Mouse (Mus musculus): ENCODE results near the gene Tnfrsf8. TPM values are rescaled to one million over a fixed set of nuclear protein-coding genes. Genes with fewer than 3 reads are reported as not detected.

The Tnfrsf8 gene
- polyA plus RNA-seq, 1 experiment from 2014 or later: 0.07 TPM

- ATAC-seq (peak; percentile 85), DNase-seq (peak; percentile 78)
- TF ChIP-seq EP300 (IDR thresholded peaks at IDR 0.05; ENCODE audit: low read depth) (no peak), CTCF (IDR thresholded peaks at IDR 0.05; ENCODE audit: low read depth) (peak; percentile 89)
These were observed 28.4 kb downstream of the Tnfrsf8 start for GRCm38 (mm10) chr4:145286369-145287120.

DNA sequence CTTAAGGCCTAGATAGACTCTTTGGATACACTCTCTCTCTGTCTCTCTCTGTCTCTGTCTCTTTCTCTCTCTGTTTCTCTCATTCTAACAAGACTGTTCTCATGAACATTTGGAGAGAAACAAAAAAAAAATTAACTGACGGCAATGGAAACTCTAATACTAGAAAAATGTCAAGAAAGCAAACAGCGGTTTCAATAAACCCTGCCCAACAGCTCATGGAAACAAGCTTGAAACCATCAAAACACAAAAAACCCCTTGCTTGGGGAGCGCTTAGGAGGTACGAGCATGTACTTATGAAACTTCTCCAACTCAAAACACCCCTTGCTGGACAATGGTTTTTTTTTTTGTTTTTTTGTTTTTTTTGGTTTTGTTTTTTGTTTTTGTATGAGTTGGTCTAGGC, 30.3 kb downstream of the Tnfrsf8 start:
- TF ChIP-seq CTCF (IDR thresholded peaks at IDR 0.05; ENCODE audit: low read depth) (no peak), EP300 (IDR thresholded peaks at IDR 0.05; ENCODE audit: low read depth) (no peak)
- Histone ChIP-seq H3K9ac (replicated peaks) (no peak overlapping the region), H3K36me3 (replicated peaks; ENCODE audit: insufficient read depth, low read length) (no peaks in the 10 kb centered on the region), H3K4me2 (ENCODE audit: low read depth, low read length) (no peak overlapping the region), H3K27me3 (ENCODE audit: insufficient read depth, low read length) (no peaks in the 10 kb centered on the region), H3K4me3 (ENCODE audit: low read depth, low read length) (no peak overlapping the region), H3K9me3 (ENCODE audit: low read length) (no peaks in the 10 kb centered on the region), H3K4me1 (ENCODE audit: insufficient read depth) (no peaks in the 10 kb centered on the region), H3K27ac (ENCODE audit: low read depth) (no peak overlapping the region)
- DNase-seq (no peak), ATAC-seq (no peak)
- WGBS (ENCODE audit: insufficient replicate concordance): 83% methylated on average over 4 of the region's 4 CpGs

More at GRCm38 (mm10) chr4:145286369-145287120, 28.4 kb downstream of the Tnfrsf8 start:
- Histone ChIP-seq H3K27ac (ENCODE audit: low read depth) (no peak overlapping the region), H3K27me3 (ENCODE audit: insufficient read depth, low read length) (no peaks in the 10 kb centered on the region), H3K9me3 (ENCODE audit: low read length) (no peaks in the 10 kb centered on the region), H3K36me3 (replicated peaks; ENCODE audit: insufficient read depth, low read length) (no peaks in the 10 kb centered on the region), H3K4me3 (ENCODE audit: low read depth, low read length) (no peak overlapping the region), H3K9ac (replicated peaks) (no peak overlapping the region), H3K4me2 (ENCODE audit: low read depth, low read length) (no peak overlapping the region), H3K4me1 (ENCODE audit: insufficient read depth) (no peaks in the 10 kb centered on the region)
- WGBS (ENCODE audit: insufficient replicate concordance): 43% methylated on average over 4 of the region's 4 CpGs

GRCm38 (mm10) chr4:145283441-145283840, 31.5 kb downstream of the Tnfrsf8 start:
- no peaks in the 10 kb centered on the region for H3K27me3 ChIP-seq (ENCODE audit: insufficient read depth, low read length)
- H3K4me1 ChIP-seq (ENCODE audit: insufficient read depth): no peaks in the 10 kb centered on the region
- H3K36me3 ChIP-seq (replicated peaks; ENCODE audit: insufficient read depth, low read length): no peaks in the 10 kb centered on the region
- H3K9me3 ChIP-seq (ENCODE audit: low read length): no peaks in the 10 kb centered on the region
- 61% methylated on average over 6 of the region's 6 CpGs for WGBS (ENCODE audit: insufficient replicate concordance)
- H3K4me2 ChIP-seq (ENCODE audit: low read depth, low read length): no peak overlapping the region
- ATAC-seq (no peak), DNase-seq (no peak)
- no peak overlapping the region for H3K4me3 ChIP-seq (ENCODE audit: low read depth, low read length)
- no peak overlapping the region for H3K27ac ChIP-seq (ENCODE audit: low read depth)
- H3K9ac ChIP-seq (replicated peaks): no peak overlapping the region
- TF ChIP-seq EP300 (IDR thresholded peaks at IDR 0.05; ENCODE audit: low read depth) (no peak), CTCF (IDR thresholded peaks at IDR 0.05; ENCODE audit: low read depth) (no peak)

DNA sequence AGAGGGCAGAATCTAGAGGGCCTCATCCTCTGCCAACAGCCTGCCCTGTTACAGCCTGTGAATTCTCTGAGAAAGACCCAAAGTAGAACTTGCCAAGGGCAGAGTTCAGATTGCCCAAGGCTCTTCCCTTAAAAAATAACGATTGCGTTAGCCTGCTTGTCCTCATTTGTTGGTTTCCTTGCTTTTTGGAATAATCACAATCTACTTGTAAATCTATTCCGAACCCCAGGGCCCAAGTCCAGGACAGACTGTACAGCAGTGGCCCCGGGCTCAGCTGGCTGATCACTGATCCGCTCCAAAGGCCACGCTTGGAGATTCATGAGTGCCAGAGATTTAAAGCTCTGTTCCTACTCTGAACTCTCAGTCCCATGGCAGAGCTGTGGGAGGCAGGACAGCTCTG, 34.0 kb downstream of the Tnfrsf8 start:
- Histone ChIP-seq H3K27ac (ENCODE audit: low read depth) (peak overlapping the region; percentile 83), H3K4me3 (ENCODE audit: low read depth, low read length) (no peak overlapping the region), H3K4me2 (ENCODE audit: low read depth, low read length) (no peak overlapping the region), H3K9me3 (ENCODE audit: low read length) (no peaks in the 10 kb centered on the region), H3K27me3 (ENCODE audit: insufficient read depth, low read length) (no peaks in the 10 kb centered on the region), H3K36me3 (replicated peaks; ENCODE audit: insufficient read depth, low read length) (no peaks in the 10 kb centered on the region), H3K9ac (replicated peaks) (no peak overlapping the region), H3K4me1 (ENCODE audit: insufficient read depth) (peaks cover 5% of the 10 kb centered on the region)
- TF ChIP-seq EP300 (IDR thresholded peaks at IDR 0.05; ENCODE audit: low read depth): peak; percentile 79
- no peak for TF ChIP-seq CTCF (IDR thresholded peaks at IDR 0.05; ENCODE audit: low read depth)
- ATAC-seq: peak; percentile 96
- DNase-seq: peak; percentile 62
- WGBS (ENCODE audit: insufficient replicate concordance): 57% methylated on average over 6 of the region's 6 CpGs

DNA sequence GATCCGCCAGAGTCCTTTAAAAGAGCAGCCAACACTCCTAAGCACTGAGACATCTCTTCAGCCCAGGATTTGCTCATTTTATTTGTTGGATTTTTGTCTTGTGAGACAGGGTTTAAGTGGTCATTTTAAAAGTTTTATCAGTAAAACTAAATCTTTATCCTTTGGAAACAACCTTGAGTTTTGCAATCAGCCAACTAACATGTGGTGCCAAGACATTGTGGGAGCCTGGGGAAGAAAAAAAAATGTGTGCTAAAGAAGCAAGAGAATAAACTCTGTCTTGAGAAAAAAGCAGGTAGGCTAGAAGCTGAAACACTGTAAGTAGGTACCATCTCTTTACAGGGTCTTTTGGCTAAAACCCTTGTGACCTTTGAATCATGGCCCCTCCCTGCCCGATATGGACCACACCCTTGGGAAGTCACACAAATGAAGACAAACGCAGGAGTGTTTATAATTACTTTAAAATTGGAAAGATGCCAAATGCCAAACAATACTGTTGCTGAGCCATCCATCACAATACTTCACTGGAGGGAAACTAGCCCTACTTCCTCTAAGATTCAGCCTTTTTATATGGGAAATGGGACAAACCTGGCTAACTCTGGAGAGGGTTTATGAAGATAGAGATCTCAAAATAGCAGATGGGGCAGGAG, 36.1 kb downstream of the Tnfrsf8 start:
- no peak overlapping the region for H3K27ac ChIP-seq (ENCODE audit: low read depth)
- H3K4me2 ChIP-seq (ENCODE audit: low read depth, low read length): no peak overlapping the region
- no peak for DNase-seq
- TF ChIP-seq CTCF (IDR thresholded peaks at IDR 0.05; ENCODE audit: low read depth): no peak
- TF ChIP-seq EP300 (IDR thresholded peaks at IDR 0.05; ENCODE audit: low read depth): no peak
- no peak overlapping the region for H3K4me3 ChIP-seq (ENCODE audit: low read depth, low read length)
- no peaks in the 10 kb centered on the region for H3K9me3 ChIP-seq (ENCODE audit: low read length)
- H3K9ac ChIP-seq (replicated peaks): no peak overlapping the region
- H3K27me3 ChIP-seq (ENCODE audit: insufficient read depth, low read length): no peaks in the 10 kb centered on the region
- 68% methylated on average over 3 of the region's 3 CpGs for WGBS (ENCODE audit: insufficient replicate concordance)
- ATAC-seq: no peak
- peaks cover 5% of the 10 kb centered on the region for H3K4me1 ChIP-seq (ENCODE audit: insufficient read depth)
- no peaks in the 10 kb centered on the region for H3K36me3 ChIP-seq (replicated peaks; ENCODE audit: insufficient read depth, low read length)

GRCm38 (mm10) chr4:145278231-145278630, 36.7 kb downstream of the Tnfrsf8 start:
- 78% methylated on average over 2 of the region's 2 CpGs for WGBS (ENCODE audit: insufficient replicate concordance)
- Histone ChIP-seq H3K4me1 (ENCODE audit: insufficient read depth) (peaks cover 5% of the 10 kb centered on the region), H3K4me3 (ENCODE audit: low read depth, low read length) (no peak overlapping the region), H3K36me3 (replicated peaks; ENCODE audit: insufficient read depth, low read length) (no peaks in the 10 kb centered on the region), H3K9ac (replicated peaks) (no peak overlapping the region), H3K9me3 (ENCODE audit: low read length) (no peaks in the 10 kb centered on the region), H3K27ac (ENCODE audit: low read depth) (no peak overlapping the region), H3K4me2 (ENCODE audit: low read depth, low read length) (no peak overlapping the region), H3K27me3 (ENCODE audit: insufficient read depth, low read length) (no peaks in the 10 kb centered on the region)
- ATAC-seq (no peak), DNase-seq (no peak)
- TF ChIP-seq EP300 (IDR thresholded peaks at IDR 0.05; ENCODE audit: low read depth): no peak
- no peak for TF ChIP-seq CTCF (IDR thresholded peaks at IDR 0.05; ENCODE audit: low read depth)
